Mouse (Mus musculus): ENCODE data around the gene Trim37. TPM values are rescaled to one million over a fixed set of nuclear protein-coding genes. Genes with fewer than 3 reads are reported as not detected.

Trim37 gene
- polyA plus RNA-seq (2011; ENCODE audit: insufficient read length, low read depth, missing spikeins), result 16.1 and 23.3 TPM in 2 replicates

DNA sequence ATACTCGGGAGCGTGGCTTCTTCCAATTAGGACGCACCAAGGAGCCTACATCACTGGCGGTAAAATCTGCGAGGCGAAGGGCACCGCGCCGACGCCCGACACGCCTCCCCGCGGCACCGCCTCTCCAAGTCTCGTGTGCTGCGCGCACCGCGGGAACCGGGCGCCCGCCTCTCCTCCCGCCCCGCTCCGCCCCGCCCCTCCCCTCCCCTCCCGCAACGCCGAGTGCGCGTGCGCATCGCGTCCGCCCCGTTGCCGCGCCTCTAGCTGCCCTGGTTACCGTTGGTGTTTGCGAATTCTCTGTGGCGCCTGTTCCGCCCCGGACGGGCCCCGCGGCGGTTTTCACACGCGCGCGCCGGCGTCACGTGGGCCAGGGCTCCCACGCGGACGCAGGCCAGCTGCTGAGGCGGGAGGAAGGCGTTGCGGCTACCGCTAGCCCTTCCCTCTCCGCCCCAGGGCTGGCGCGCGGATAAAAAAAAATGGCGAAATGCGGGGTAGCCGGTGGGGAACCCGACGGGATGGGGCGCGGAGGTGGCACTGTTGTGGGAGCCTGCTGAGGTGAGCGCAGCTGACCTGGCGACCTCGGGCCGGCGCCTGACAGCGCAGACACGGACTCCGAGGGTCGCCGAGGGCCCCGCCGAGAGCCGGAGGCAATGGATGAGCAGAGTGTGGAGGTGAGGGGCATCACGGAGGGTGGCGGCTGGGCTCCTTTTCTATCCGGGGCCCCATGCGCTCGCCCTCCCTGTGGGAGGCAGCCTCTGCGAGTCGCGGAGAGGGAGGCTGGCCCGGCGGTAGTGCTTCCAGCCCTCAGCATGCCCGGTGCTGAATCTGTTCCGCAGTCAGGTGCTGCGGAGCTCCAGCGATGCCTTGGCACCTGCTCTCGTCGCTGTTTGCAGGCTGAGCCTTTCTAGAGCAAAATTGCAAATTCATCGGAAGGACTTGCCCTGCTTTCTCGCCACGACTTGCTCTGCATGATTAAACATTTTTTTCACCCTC is at the start of gene Trim37:
Gene Trim37 (plus strand): TSS at position 254 of the 993 bp plus-strand sequence.
- no peak for TF ChIP-seq CTCF (IDR thresholded peaks at IDR 0.05; ENCODE audit: borderline replicate concordance, insufficient read depth, low read length)
- peak; percentile 72 for TF ChIP-seq POLR2A (IDR thresholded peaks at IDR 0.05; ENCODE audit: low read depth, low read length)
- Histone ChIP-seq H3K4me3 (ENCODE audit: insufficient read depth, low read length) (peak within 1 kb of the TSS; percentile 89), H3K4me1 (ENCODE audit: control insufficient read depth, insufficient read depth, low read length) (peaks cover 5% of the 10 kb centered on the region; the same call in 1 of the 2 replicates), H3K27ac (ENCODE audit: insufficient read depth, low read length) (peak within 1 kb of the TSS; percentile 59)

GRCm38 (mm10) chr11:87083712-87084111 is 43.2 kb upstream of the Trim37 start:
- TF ChIP-seq POLR2A (IDR thresholded peaks at IDR 0.05; ENCODE audit: low read depth, low read length), result no peak
- no peak for TF ChIP-seq CTCF (IDR thresholded peaks at IDR 0.05; ENCODE audit: borderline replicate concordance, insufficient read depth, low read length)
- Histone ChIP-seq H3K4me1 (ENCODE audit: control insufficient read depth, insufficient read depth, low read length) (peaks cover 11% of the 10 kb centered on the region; the same call in 1 of the 2 replicates), H3K27ac (ENCODE audit: insufficient read depth, low read length) (no peak overlapping the region), H3K4me3 (ENCODE audit: insufficient read depth, low read length) (no peak overlapping the region)

DNA sequence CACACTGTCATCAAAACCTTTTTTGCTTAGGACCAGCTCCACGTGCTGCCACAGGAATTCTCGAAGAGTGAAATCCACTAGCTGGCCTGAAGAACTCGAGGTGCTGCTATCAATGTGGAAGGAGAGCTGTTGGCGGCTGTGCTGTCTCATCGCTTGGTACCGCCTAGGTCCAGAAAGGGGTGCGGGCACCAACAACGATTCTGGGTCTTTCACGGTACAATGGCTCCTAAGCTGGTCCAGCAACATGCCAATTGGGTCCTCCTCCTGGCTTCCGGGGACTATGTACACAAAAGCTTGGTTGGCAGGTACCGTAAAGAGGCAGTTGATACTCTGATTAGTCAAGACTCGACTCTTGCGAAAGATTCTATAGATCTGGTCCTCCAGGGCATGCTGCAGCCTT is 41.4 kb upstream of the Trim37 start:
- TF ChIP-seq POLR2A (IDR thresholded peaks at IDR 0.05; ENCODE audit: low read depth, low read length) (no peak), CTCF (IDR thresholded peaks at IDR 0.05; ENCODE audit: borderline replicate concordance, insufficient read depth, low read length) (no peak)
- Histone ChIP-seq H3K4me3 (ENCODE audit: insufficient read depth, low read length) (peak overlapping the region; percentile 97), H3K27ac (ENCODE audit: insufficient read depth, low read length) (no peak overlapping the region), H3K4me1 (ENCODE audit: control insufficient read depth, insufficient read depth, low read length) (peaks cover 11% of the 10 kb centered on the region; the same call in 1 of the 2 replicates)

GRCm38 (mm10) chr11:87086290-87086984 is 40.4 kb upstream of the Trim37 start, which contains the start of gene Smg8:
TSS of gene Smg8 (minus strand) at chr11:87086774.
- no peak for TF ChIP-seq CTCF (IDR thresholded peaks at IDR 0.05; ENCODE audit: borderline replicate concordance, insufficient read depth, low read length)
- TF ChIP-seq POLR2A (IDR thresholded peaks at IDR 0.05; ENCODE audit: low read depth, low read length), result peak; percentile 81
- Histone ChIP-seq H3K27ac (ENCODE audit: insufficient read depth, low read length) (no peak within 1 kb of the TSS), H3K4me3 (ENCODE audit: insufficient read depth, low read length) (peak within 1 kb of the TSS; percentile 97), H3K4me1 (ENCODE audit: control insufficient read depth, insufficient read depth, low read length) (peaks cover 11% of the 10 kb centered on the region; the same call in 1 of the 2 replicates)

DNA sequence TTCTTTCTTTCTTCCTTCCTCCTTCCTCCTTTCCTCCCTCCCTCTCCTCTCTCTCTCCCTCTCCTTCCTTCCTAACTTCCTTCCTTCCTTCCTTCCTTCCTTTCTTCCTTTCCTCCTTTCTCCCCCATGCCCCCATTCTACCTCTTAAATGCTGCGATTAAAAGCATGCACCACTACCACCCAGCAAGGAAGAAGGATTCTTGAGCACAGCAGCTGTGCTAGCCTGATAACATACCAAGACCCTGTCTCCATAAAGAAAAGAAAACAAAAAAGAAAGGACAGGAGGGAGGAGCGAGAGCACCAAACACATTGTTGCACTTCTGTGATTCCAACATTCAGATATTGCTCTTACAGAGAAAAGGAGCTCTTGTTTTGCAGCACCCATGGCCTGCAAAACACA is 39.7 kb upstream of the Trim37 start:
- Histone ChIP-seq H3K4me1 (ENCODE audit: control insufficient read depth, insufficient read depth, low read length) (peaks cover 11% of the 10 kb centered on the region; the same call in 1 of the 2 replicates), H3K27ac (ENCODE audit: insufficient read depth, low read length) (no peak overlapping the region), H3K4me3 (ENCODE audit: insufficient read depth, low read length) (peak overlapping the region; percentile 97; the same call in 1 of the 2 replicates)
- no peak for TF ChIP-seq POLR2A (IDR thresholded peaks at IDR 0.05; ENCODE audit: low read depth, low read length)
- no peak for TF ChIP-seq CTCF (IDR thresholded peaks at IDR 0.05; ENCODE audit: borderline replicate concordance, insufficient read depth, low read length)

DNA sequence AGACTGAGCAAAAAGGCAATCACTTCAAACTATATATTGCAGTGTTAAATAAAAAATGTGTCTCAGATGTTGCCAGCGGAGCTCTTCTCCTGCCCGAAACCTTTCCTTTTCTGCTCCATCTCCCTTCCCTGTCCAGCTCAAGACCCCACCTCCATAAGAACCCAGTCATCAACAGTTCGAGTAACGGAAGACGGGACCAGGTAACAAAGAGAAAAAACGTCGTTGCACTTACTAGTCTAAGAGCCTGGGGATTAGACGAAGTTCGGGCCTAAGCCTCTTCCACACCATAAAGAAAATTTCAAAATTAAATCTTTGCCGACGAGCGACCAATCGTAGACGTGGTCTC is 18.5 kb upstream of the Trim37 start, which contains the start of gene Prr11:
Gene Prr11 (minus strand): TSS at position 300 of the 346 bp plus-strand sequence.
- Histone ChIP-seq H3K27ac (ENCODE audit: insufficient read depth, low read length) (peak within 1 kb of the TSS; percentile 89), H3K4me1 (ENCODE audit: control insufficient read depth, insufficient read depth, low read length) (no peaks in the 10 kb centered on the region; the same call in 1 of the 2 replicates), H3K4me3 (ENCODE audit: insufficient read depth, low read length) (peak within 1 kb of the TSS; percentile 95)
- TF ChIP-seq POLR2A (IDR thresholded peaks at IDR 0.05; ENCODE audit: low read depth, low read length) (peak; percentile 68; the same call in 1 of the 2 replicates), CTCF (IDR thresholded peaks at IDR 0.05; ENCODE audit: borderline replicate concordance, insufficient read depth, low read length) (no peak)

DNA sequence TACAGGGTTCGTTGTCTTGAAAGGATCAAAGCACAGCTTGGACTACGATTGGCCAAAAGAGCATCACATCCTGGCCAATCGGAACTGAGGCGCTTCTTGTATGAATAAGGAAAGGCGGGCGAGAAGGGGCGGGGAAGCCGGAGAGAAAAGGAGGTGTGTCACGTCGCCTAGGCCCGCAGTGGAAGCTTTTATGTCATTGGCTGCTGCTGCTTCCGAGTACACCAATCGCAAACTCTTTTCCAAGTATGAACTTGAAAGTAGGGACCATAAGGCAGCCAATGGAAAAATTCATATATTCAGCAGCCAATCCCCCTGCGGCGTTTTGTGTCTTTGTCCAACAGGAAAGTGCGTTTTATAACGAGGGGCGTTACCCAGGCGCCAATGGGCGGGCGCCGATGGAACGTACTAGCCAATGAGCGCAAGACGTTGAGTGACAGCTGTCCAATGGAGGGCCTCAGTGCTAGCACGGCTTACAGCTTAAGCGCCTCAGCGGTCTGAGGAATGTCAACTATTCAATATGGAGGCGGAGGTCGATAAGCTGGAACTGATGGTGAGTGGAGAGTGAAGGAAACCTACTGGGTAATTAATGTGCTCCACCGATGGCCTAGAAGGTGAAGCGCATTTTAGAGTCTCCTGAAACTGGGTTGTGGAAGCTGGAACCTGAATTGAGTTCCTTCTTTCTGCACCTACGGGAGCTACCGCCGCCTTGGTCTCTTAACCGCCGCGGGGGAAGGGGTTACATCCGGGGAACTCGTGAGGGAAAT is 17.9 kb upstream of the Trim37 start, which contains the start of gene Ska2:
Gene Ska2 (plus strand): TSS at position 480 of the 764 bp plus-strand sequence.
- Histone ChIP-seq H3K4me3 (ENCODE audit: insufficient read depth, low read length) (peak within 1 kb of the TSS; percentile 95), H3K4me1 (ENCODE audit: control insufficient read depth, insufficient read depth, low read length) (no peaks in the 10 kb centered on the region; the same call in 1 of the 2 replicates), H3K27ac (ENCODE audit: insufficient read depth, low read length) (peak within 1 kb of the TSS; percentile 89)
- TF ChIP-seq POLR2A (IDR thresholded peaks at IDR 0.05; ENCODE audit: low read depth, low read length) (peak; percentile 88), CTCF (IDR thresholded peaks at IDR 0.05; ENCODE audit: borderline replicate concordance, insufficient read depth, low read length) (no peak)

DNA sequence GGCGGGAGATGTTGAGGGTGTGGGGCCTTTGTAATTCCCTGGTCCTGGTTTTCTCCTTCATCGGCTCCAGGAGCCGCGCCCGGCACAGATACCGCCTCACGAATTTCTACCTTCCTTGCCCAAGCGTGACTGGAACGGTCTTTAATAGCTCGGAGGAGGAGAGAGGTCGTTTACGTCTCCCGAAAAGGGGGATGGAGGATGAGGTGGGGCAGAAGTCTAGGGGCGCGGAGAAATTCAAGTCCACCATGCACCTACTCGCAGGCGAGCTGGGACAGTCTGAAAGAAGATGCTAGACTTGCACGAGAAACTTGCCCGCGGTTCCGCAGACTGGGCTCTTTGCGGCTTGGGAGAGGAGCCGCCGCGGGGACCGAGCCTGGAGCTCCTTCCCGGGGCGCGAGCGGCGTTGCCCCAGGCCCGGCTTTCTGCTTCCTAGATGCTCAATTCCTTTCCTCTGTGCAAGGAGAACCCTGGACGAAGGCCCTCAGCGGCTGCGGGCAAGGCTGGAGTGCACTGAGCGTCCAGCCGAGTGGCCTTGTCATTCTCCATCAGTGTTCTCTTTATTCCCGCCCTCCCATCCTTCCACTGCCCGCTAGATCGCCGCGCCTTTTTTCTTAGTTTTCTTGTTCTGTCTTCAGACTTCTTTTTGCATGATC is 17.2 kb upstream of the Trim37 start:
- Histone ChIP-seq H3K4me1 (ENCODE audit: control insufficient read depth, insufficient read depth, low read length) (no peaks in the 10 kb centered on the region; the same call in 1 of the 2 replicates), H3K27ac (ENCODE audit: insufficient read depth, low read length) (peak overlapping the region; percentile 89), H3K4me3 (ENCODE audit: insufficient read depth, low read length) (peak overlapping the region; percentile 76)
- no peak for TF ChIP-seq CTCF (IDR thresholded peaks at IDR 0.05; ENCODE audit: borderline replicate concordance, insufficient read depth, low read length)
- peak; percentile 45; the same call in 1 of the 2 replicates for TF ChIP-seq POLR2A (IDR thresholded peaks at IDR 0.05; ENCODE audit: low read depth, low read length)
